Mouse (Mus musculus) limb, embryonic 12.5 days (tissue): ENCODE data around the gene Myl10. TPM values are rescaled to one million over a fixed set of nuclear protein-coding genes. Genes with fewer than 3 reads are reported as not detected.

Source experiments
- ATAC-seq: fragments of 200-750 bp; cut with Nextera tagmentation; 2 replicates; pipeline ENCODE4 v1.8.0; 2017; ENCODE audit warnings: low read depth, moderate TSS enrichment; ENCODE audit not compliant: insufficient number of reproducible peaks, insufficient read depth, low FRiP score, low TSS enrichment
- H3K27ac ChIP-seq: fragments of 300-500 bp; sonication (generic); 2 replicates; pipeline ENCODE4 v1.5.1; 2016; ENCODE audit warnings: mild to moderate bottlenecking, moderate library complexity
- H3K27me3 ChIP-seq: fragments of 300-500 bp; sonication (generic); 2 replicates; pipeline ENCODE4 v1.6.1; 2016; ENCODE audit warnings: mild to moderate bottlenecking, moderate library complexity
- H3K36me3 ChIP-seq: fragments of 300-500 bp; sonication (generic); 2 replicates; pipeline ENCODE4 v1.6.1; 2016; ENCODE audit warnings: mild to moderate bottlenecking, moderate library complexity
- H3K4me1 ChIP-seq: fragments of 300-500 bp; sonication (generic); replicated peaks from 2 replicates; pipeline ENCODE4 v1.6.1; 2016
- H3K4me2 ChIP-seq: fragments of 300-500 bp; sonication (generic); 2 replicates; pipeline ENCODE4 v1.6.1; 2016; ENCODE audit warnings: mild to moderate bottlenecking, moderate library complexity
- H3K4me3 ChIP-seq: fragments of 300-500 bp; sonication (generic); replicated peaks from 2 replicates; pipeline ENCODE4 v1.5.1; 2016; ENCODE audit warnings: mild to moderate bottlenecking
- H3K9ac ChIP-seq: fragments of 300-500 bp; sonication (generic); replicated peaks from 2 replicates; pipeline ENCODE4 v1.6.1; 2016; ENCODE audit warnings: mild to moderate bottlenecking, moderate library complexity
- H3K9me3 ChIP-seq: fragments of 300-500 bp; sonication (generic); 2 replicates; pipeline ENCODE4 v1.6.1; 2016; ENCODE audit warnings: mild to moderate bottlenecking, moderate library complexity
- WGBS: fragments of 180-500 bp; shearing (Covaris S2); methylation state at CpG from one replicate; pipeline ENCODE4 v1.1.7; 2016; 5-methylcytosine and 5-hydroxymethylcytosine counted together
- polyA plus RNA-seq: library from polyadenylated mRNA; unstranded; fragments of >200 nt; fragmentation: Nextera tagmentation; extraction: Ambion mirVana; gene quantifications from 2 replicates; pipeline ENCODE4 v1.2.1, GENCODE M21; 2016

Myl10 gene
- polyA plus RNA-seq, 1 experiment from 2014 or later: not detected

GRCm38 (mm10) chr5:136738918-136739317, 46.0 kb downstream of the Myl10 start:
- peak; percentile 58; the same call in 1 of the 2 replicates for ATAC-seq
- Histone ChIP-seq H3K36me3 (peaks cover 33% of the 10 kb centered on the region), H3K4me1 (no peaks in the 10 kb centered on the region; the same call in 1 of the 2 replicates), H3K4me3 (no peak overlapping the region), H3K27ac (no peak overlapping the region), H3K27me3 (no peaks in the 10 kb centered on the region), H3K4me2 (no peak overlapping the region), H3K9me3 (0 out of 2 replicates have a peak, but pooled peaks cover 3% of the 10 kb centered on the region), H3K9ac (no peak overlapping the region)
- 33% methylated on average over 6 of the region's 6 CpGs for WGBS

- Histone ChIP-seq H3K27me3 (no peaks in the 10 kb centered on the region), H3K4me1 (no peaks in the 10 kb centered on the region), H3K9ac (no peak overlapping the region), H3K36me3 (peaks cover 98% of the 10 kb centered on the region), H3K4me3 (no peak overlapping the region), H3K4me2 (no peak overlapping the region), H3K9me3 (peaks cover 44% of the 10 kb centered on the region), H3K27ac (no peak overlapping the region)
- 76% methylated on average over 9 of the region's 9 CpGs for WGBS
- no peak for ATAC-seq
These were observed 53.6 kb downstream of the Myl10 start for GRCm38 (mm10) chr5:136746596-136746995.

Other genes with a start within 250 kb of the Myl10 start
- 82.3 and 84.4 TPM in 2 replicates for gene Cux1, start 125.7 kb upstream of the Myl10 start, polyA plus RNA-seq
- gene Col26a1, start 190.1 kb downstream of the Myl10 start, polyA plus RNA-seq: 145 and 155 TPM in 2 replicates
- 65.7 and 69.8 TPM in 2 replicates for gene Ift22, start 215.0 kb downstream of the Myl10 start, polyA plus RNA-seq